Mouse (Mus musculus): ENCODE measurements at regions not wholly inside any gene's neighbourhood (a gene's known extent, or its start where the extent isn't known, plus 50 kb on each side); places are given as distances from the start of the nearest gene placed in this dataset.

DNA sequence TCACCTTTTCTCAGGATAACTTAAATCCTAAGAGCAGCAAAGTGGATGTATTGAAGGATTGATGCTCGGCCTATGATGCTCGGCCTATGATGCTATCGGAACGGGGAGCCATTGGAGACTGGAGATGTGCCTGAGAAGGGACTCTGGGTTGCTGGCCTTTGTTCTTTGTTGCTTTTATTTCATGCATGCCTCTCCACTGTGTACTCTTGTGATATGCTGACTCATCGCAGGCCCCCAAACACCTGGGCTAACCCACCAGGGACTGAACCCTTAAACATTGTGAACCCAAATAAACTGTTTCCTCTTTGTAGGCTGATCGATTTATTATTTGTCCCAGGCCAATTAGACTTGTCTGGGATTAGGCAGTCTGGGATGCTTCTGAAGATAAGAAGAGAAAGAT lies 61.9 kb downstream of the Pdcl3 start:
- in situ Hi-C loops (cut with MboI, MseI), result loop anchor here in 1 of 2 experiments (25.0 kb wide), 1 partner anchor 915 kb away; no protein-coding TSS in a partner anchor

DNA sequence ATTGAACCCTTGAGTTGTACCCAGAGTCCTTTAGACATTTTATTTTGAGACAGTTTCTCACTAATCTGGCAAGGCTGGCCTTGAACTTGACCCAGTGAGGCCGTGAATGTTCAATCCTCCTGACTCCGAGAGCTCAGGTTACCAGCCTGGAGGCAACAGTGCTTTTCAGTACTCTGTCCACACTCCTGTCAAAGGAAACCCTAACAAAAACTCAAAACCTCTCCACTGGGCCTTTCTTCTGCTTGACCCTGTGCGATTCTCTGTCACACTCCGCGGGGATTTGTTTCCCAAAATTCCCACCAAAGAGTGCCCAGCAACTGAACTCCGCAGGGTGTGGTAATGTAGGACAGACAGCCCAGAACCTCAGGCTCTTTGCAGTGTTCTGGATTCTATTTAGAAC lies 71.9 kb downstream of the Pdcl3 start:
- in situ Hi-C loops (cut with MboI, MseI), result no loop called here

DNA sequence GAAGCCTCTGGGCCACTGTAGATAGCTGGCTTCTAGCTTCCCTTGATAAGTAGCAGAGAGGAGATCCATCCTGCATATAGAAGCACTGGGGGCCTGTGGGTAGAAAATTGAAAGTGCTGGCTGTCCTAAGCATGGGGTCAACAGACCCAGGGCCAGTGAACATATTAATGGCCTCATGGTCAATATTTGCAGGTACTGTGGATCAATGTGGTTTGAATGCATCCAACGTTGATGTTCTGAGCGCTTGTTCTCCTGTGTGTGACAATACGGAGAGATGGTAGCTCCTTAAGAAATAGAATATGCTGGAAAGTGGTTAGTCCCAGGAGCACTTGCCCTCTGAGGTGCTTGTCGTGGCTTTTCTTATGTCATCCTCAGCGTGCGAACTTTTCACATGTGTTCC lies 77.1 kb downstream of the Pdcl3 start:
- in situ Hi-C loops (cut with MboI, MseI), result loop anchor here in 1 of 2 experiments (10.0 kb wide), 1 partner anchor 732 kb away; no protein-coding TSS in a partner anchor

DNA sequence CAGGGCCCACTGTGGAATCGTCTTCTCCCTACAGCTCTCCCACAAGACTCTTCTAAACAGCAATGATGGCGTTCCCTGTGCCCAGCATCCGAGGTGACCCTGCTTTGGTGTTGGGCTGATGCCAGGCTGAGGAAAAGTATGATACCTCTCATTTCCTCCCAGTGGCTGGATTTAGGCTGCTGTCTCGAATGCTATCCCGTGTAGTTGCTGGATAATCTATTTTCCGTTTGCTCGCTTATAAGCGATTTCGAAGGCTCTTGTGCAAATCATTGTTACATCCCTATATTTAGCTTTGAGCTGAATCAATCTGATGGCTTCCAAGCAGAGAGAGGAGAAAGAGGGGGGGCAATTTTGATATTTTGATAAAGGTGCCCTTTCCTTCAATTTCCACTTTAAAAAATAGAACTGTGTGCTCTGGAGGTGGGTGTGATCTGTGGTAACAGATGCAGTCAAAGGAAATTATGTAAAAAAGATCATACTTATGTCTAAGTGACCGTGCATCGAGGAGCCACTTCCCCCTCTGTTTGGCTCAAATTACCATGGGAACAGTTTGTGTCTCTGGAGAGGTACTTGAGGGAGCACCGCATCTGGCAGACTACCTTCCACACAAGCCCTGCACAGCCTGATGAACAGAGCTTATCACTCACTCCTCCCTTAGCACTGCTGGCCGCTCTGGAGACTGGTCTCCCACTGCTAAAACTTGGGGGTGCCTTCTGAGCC lies 78.4 kb downstream of the Pdcl3 start:
- in situ Hi-C loops (cut with MboI, MseI), result loop anchor here in 1 of 2 experiments (10.0 kb wide), 1 partner anchor 731 kb away; no protein-coding TSS in a partner anchor

DNA sequence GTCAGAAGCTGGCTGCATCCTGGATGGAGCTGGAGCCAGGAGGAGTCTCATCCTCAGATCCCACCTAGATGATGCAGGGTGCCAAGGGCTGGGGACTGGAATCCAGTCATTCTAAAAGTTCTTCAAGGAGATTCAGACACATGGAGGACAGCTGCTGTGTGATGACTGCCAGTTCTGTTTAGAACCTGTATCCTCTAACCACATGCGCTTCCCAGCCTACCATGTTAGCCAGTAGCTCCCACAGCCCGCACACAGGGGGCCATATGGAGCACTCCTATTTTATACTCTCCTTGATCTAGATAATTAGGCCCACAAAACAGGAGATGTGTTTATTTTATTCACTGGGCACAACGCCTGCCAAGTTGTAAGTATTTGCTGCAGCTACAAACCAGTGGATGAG lies 79.4 kb downstream of the Pdcl3 start:
- in situ Hi-C loops (cut with MboI, MseI), result loop anchor here (5.0 to 10.0 kb wide), 2 partner anchors 68 to 730 kb away; no protein-coding TSS in a partner anchor

DNA sequence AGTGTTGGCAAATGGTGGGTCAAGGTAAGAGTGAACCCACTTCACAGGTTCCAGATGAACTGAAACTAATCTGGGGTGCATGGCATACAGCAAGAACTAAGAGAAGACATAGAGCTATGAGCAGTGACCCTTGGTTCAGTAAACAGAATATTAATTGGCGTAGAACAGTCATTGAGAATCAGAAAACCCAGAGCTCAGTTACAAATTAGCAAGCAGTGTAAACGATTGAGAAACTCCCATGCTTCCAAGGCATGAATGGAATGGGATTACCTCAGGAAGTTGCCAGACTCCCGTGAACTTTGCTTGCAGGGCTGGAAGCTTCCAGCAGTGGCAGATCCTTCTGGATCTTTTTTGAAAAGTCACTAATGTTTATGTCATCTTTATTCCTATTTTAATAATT lies 82.5 kb downstream of the Pdcl3 start:
- in situ Hi-C loops (cut with MboI, MseI), result loop anchor here (5.0 to 10.0 kb wide), 2 partner anchors 64 to 727 kb away; no protein-coding TSS in a partner anchor

DNA sequence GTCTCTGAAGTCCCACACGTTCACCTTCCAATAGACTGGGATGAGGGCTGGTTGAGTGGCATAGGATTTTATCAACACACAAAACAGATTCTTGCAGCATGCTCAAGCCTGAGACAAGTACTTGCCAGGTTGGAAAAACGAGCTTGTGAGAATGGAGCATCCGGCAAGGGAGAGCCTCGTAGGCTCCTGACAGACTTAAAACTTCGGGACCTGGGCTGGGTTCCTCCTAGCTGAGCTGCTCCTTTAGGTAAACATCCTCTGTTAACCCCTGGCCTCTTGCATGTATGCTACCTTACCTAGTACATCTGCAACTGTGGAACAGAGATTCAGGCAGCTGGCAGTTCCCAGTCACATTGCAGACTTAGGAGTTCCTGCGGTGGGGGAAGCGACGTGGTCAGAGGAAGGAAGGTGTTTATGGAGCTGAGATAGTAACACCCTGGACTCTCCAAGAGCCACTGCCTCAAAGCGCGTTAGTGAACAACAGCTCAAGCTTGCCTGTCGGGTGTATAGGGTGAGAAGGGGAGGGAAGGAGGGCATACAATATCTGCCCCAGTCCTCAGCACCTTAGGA lies 83.8 kb downstream of the Pdcl3 start:
- in situ Hi-C loops (cut with MboI, MseI), result loop anchor here (5.0 to 10.0 kb wide), 2 partner anchors 63 to 726 kb away; no protein-coding TSS in a partner anchor

DNA sequence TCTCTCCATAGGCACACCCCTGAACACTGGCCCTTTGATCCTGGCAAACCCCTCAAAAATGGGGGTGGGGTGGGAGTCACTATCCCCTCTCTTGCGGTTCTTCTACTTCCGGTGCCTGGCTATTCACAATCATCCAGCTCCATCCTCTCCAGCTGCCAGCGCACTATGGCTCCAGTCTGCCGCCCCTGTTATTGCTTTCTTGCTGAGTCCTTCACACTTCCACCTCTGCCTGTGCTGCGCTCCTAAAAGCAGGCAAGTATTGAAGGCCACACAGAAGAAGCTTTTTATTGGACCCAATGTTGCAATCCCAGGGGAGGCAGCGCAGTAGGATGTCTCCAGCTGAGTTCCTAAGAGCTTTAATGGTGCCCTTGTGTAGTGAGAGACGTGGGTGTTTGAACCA lies 84.3 kb downstream of the Pdcl3 start:
- in situ Hi-C loops (cut with MboI, MseI), result loop anchor here (5.0 to 10.0 kb wide), 2 partner anchors 63 to 725 kb away; no protein-coding TSS in a partner anchor

DNA sequence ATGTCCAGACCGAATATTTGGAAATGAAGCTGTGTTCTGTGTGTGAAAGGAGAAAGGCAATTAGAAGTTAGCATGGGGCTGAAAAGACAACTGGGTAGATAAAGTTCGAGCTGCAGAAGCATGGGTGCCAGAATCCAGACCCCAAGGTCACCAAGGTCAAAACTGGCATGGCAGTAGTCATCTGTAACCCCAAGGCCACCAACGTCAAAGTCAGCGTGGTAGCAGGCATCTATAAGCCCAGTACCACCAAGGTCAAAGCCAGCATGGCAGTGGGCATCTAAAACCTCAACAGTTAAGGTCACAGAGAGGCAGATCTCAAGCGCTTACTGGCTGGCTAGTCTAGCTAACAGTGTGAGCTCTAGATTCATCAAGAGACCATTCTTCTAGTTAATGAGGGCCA lies 90.6 kb downstream of the Pdcl3 start:
- in situ Hi-C loops (cut with MboI, MseI), result no loop called here

DNA sequence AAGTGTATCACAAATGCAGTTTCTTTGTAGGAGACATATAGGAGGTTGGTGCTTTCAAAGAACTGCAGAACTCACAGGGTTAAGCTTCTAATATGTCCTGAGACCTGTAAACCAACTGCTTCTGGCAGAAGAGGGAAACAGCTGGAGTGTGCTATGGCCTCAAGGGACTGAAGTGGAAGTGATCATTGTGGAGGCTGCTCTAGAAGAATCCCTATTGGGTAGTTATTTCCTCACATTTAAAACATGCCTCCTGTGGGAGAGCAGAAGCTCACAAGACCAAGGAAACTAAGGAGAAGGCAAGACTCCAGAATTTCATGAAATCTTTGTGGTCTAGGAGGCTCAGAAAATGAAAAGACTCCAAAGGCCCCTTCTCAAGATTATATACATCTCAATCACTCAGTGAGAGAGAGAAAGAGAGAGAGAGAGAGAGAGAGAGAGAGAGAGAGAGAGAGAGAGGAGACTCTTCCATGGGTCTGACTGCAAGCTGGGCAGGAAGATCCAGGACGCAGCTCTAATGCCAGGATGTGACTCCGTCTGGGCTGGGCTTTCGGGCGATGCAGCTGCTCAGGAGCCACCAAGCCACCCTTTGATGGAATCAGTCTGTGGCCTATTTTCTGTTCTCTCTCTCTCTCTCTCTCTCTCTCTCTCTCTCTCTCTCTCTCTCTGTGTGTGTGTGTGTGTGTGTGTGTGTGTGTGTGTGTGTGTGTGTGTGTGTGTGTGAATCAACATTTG lies 93.3 kb downstream of the Pdcl3 start:
- in situ Hi-C loops (cut with MboI, MseI), result no loop called here

DNA sequence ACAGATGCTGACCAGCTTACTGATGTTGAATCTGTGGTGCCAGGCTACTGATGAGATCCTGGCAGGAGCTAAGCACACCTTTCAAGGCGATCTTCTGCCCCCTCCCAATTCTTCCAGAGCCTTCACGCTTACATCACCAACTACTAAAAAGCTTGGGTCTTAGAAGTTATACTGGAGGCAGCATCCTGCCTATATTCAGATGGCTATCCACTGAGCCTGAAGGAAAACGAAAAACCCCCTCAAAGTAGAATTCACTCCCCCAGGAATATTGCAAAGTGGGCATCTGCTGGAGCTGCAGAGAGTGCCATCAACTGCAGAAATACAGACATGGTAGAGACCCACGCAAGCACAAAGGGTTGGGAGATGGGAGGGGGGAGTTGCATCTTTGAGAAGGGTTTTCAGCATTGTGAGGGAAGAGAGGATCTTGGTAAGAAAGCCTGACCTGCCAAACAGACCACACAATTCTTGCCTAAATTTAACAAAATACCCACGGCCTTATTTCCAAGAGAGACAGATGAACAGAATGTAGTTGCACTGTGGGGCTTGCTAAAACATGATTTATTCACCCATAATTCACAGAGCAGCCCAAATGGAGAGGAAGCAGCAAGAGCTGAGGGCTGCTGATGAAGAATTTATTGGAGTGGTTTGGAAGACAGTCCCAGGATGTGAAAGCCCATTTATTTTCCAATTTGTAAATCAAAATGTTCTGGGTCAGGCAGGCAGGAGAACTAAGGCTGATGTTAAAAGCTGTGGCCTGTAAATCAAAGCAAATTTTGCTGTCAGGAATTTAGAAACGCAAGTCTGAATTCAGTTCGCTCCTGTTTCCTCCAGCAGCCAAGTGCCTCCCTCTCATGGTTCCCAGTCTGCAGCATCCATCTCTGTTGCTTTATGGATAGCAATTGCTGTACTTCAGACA lies 98.8 kb downstream of the Pdcl3 start:
- in situ Hi-C loops (cut with MboI, MseI), result no loop called here

DNA sequence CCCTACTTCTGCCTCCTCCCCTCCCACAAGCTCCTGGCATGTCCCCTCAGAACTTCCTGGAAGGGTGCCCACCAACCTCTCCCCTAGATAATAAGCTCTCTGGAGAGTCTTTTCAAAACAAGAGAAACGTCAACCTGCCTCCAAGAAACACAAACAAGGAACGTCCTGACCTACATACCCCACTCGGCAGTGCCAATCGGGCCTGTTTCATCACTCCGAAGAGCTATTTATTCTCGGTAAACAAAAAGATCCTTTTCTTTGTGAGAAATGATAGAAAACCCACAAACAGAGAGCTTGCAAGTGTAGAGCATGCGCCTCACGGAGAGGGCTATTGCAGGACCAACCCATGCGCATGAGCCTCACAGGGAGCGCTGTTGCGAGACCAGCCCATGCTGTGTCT lies 100.9 kb downstream of the Pdcl3 start:
- in situ Hi-C loops (cut with MboI, MseI), result no loop called here

DNA sequence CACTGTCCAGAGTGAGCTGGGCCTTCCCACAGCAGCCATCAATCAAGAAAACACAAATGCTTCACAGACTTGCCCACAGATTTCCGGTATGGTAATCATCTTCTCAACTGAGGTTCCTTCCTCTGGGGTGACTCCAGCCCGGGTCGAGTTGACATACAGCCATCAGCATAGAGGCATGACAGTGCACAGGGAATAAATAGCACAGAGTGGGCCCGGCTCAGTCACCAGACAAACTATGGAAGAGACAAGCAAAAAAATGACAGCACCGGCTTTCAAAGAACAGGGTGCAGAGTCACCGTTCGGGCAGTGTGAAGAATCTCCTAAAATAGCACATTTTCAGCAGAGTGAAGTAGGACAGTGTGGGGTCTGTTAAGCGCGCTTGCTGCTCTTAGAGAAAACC lies 103.7 kb upstream of the Npas2 start:
- in situ Hi-C loops (cut with MboI, MseI), result no loop called here

DNA sequence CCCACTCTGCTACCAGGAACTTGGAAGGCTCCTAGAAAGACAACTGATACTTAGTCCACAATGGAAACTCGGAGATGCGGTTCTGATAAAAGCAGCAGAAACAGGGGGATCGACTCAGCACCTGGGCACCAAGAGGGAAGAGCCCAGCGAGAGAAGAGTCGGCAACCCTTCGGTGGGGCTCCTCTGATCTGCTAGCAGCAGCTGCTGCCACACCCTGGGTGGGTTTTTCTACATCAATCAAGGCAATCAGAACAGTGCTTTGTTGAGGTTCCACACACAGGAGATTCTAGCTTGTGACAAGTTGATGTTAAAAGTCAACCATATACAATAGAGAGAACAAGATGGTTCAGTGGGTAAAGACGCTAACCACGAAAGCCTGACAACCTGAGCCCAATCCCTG lies 102.4 kb upstream of the Npas2 start:
- in situ Hi-C loops (cut with MboI, MseI), result no loop called here

DNA sequence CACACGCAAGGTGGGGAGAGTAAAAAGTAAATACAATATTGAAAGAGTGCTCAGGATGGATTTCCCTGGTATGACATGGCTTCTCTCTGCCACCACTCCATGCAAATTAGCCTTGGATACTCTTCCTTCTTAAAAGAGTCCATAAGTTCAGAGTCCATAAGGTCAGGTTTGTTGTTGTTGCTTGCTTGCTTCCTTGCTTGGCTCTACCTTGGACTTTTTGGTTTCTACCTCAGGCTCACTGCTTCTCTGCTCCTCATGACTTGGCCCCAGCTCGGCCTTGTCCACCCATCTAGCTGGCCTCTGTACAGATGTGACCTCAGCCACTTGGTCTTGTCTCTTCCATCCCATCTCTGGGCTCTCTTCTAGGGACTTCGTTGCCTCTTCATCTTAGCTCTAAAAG lies 101.9 kb upstream of the Npas2 start:
- in situ Hi-C loops (cut with MboI, MseI), result no loop called here

DNA sequence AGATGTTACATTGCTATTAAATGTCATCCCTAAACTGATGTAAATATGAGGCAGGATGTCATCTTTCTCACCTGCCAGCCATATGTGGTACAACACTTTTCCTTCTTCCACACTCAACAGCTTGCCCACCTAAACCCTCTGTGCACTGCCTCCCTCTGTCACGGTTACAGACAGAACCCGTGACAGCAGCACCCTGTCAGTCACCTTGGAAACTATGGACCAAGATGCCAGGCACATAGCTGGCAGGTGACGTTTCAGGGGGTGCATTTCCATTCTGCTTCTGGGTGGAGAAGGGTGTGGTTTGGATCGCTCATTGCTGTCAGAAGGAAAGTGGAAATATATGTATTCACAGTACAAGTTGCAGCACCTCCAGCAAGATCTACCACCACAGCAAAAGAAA lies 100.2 kb upstream of the Npas2 start:
- in situ Hi-C loops (cut with MboI, MseI), result no loop called here

DNA sequence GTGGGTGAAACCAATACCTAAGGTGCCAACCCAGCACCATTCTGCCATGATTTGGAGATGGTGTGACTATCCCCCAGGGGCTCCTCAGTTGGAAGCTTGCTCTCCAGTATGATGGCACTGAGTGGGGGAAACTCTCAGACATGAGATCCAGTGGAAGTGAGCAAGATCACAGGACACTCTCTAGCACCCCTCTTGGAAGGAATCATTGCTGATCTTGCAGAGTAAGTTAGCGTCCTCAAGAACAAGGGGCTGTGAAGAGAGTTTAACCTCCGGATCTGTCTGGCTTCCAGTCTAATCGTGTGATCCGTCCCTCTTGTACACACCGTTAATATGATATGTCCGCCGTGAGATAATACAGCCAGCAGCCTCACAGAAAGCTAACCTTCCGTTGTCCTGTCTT lies 99.5 kb upstream of the Npas2 start:
- in situ Hi-C loops (cut with MboI, MseI), result no loop called here

DNA sequence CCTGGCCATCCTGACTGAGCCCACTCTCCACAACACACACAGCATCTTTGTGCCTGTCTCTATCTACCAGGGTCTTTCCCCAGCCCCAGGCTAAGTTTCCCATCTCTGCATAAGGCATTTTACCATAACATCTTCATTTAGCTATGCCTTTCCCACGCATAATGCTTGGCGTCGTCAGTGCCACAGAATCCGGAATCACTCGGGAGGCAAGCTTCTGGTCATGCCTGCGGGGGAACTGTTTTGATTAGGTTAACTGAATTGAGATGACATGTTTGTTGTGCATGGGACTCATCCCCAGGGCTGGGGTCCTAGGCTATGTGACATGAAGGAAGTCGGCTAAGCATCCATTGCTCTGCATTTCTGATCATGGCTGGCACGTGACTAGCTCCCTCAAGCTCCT lies 97.6 kb upstream of the Npas2 start:
- in situ Hi-C loops (cut with MboI, MseI), result no loop called here

DNA sequence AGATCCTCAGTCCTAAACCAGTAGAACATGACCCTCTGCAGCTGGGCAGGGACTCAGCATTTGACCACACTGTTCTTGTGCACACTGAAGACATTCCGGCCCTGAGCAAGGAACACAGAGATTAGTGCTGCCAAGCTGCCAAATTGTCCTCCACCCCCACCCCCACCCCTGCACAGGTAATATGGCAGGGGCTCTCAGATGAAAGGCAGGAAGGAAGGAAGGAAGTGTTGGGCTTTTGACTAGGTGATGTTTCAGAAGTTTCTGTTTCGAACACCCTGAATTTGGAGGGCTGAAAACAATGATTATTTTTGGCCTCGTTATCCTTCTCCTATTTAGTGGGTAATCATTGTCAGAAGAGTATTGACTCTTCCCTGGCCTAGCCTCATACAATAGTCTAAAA lies 96.8 kb upstream of the Npas2 start:
- in situ Hi-C loops (cut with MboI, MseI), result no loop called here

DNA sequence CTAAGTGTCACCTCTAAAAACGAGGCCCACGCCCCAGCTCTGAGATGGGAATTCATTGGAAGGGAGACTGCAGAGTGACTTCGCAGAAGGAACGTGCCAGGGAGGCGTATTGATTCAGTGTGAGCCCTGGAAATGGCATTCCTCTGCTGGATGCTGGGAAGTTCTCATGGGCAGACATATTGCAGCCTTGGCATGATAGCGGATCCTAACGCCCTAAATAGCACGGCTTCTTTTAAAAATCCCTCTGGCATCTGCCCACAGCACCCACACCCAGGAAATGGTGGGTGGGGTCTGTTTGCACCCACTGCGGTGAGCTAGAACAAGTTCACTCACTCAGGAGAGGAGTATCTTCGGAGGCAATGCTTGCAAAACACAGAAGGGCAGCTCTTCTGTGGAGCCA lies 96.0 kb upstream of the Npas2 start:
- in situ Hi-C loops (cut with MboI, MseI), result no loop called here

DNA sequence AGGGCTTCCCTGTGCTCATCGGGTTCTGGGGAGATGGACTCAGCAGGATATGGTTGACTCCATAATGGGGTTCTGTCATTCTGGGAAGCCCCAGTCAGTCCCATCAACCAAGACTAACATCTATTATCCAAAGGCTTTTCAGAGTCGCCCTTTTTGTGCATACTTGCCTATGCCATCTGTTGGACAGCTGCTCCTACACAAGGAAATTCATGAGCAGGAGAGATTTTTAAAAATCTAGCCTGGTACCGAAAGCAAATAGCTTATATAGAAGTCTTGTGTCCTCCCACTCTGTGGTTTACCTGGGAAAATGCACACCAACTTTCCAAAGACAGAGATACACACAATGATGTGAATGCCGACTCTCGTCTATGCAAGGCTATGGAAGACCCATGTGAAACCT lies 95.4 kb upstream of the Npas2 start:
- in situ Hi-C loops (cut with MboI, MseI), result no loop called here

All from T-helper 17 cell (primary cell).